Mouse (Mus musculus): ENCODE data around the gene Kdm8.

GRCm38 (mm10) chr7:125462200-125462599 lies 17.7 kb downstream of the Kdm8 start:
- TF ChIP-seq POLR2A (IDR thresholded peaks at IDR 0.05; ENCODE audit: borderline replicate concordance, control insufficient read depth, low read depth, low read length) (no peak), CTCF (IDR thresholded peaks at IDR 0.05; ENCODE audit: control insufficient read depth, insufficient read depth, low read length) (no peak)

Data from bone marrow, adult 2 months (tissue).